Mouse (Mus musculus): Measurements from ENCODE around the gene Olfr1140.

- no peak for TF ChIP-seq POLR2A (IDR thresholded peaks at IDR 0.05; ENCODE audit: borderline replicate concordance, insufficient read depth, low read length)
- TF ChIP-seq CTCF (IDR thresholded peaks at IDR 0.05; ENCODE audit: borderline replicate concordance, insufficient read depth, low read depth, low read length) = no peak
These were observed 49.7 kb upstream of the Olfr1140 start, which contains the start of gene Olfr1136 for GRCm38 (mm10) chr2:87693847-87694246.
